Mouse (Mus musculus): Measurements from ENCODE around the gene Rbm8a.

Gene Rbm8a

DNA sequence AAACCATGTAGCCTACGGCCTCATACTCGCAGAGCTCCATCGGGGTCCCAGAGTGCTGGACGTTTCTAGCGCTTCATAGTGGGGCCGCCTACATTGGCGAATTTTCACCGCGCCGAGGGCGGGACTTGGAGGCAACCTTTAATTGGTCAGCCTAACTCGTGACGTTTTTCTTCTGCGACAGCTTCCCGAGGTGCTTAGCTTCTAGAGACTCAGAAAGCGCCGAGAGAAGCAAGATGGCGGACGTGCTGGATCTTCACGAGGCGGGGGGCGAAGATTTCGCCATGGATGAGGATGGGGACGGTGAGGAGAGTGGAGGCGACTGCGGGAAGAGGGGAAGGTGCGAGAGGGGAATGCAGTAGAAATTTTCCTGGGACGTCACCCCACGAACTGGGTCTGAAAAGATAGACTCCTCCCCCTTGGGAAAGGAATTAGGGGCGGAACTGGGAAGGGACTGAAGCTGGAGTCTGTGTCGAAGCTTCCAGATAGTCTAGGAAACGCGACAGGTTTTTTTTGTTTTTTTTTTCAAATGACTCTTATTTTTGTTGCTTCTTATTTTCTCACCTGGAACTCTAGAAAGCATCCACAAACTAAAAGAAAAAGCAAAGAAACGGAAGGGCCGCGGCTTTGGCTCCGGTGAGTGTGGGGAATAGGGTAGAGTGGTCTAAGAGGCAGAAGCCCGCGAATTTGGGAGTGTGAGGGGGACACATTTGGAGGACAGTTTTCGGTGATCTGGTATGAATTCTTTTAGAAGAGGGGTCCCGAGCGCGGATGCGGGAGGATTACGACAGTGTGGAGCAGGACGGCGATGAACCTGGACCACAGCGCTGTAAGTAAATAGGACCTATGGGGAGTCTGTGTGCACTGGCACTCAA is at the start of gene Rbm8a:
TSS of gene Rbm8a (plus strand) at position 205 of the 872 bp plus-strand sequence.
- DNase-seq (ENCODE audit: inconsistent age in 2 of 2, low spot score in 1 of 2) = peak; percentile 96 to 99

DNA sequence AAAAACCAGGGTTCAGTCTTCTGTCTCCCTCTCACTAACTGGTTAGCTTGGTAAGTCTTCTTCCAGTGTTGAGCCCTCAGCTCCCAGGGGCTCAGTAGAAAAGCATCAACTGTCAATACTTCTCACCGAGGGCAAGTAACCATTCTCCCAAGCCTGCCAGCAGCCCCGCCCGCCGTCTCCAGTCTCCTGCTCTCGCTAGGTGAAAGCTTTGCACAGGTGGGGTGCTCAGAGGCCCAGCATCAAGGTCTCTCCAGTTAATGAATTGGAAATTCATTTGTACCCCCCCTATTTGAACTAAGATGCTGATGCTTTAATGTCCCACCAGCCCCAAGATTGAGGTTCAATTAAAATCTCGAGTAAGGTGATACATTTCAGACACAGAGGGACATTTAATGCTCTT is 48.6 kb upstream of the Rbm8a start:
- peak in 1 of 2 experiments; percentile 35 for DNase-seq (ENCODE audit: inconsistent age in 2 of 2, low spot score in 1 of 2)

DNA sequence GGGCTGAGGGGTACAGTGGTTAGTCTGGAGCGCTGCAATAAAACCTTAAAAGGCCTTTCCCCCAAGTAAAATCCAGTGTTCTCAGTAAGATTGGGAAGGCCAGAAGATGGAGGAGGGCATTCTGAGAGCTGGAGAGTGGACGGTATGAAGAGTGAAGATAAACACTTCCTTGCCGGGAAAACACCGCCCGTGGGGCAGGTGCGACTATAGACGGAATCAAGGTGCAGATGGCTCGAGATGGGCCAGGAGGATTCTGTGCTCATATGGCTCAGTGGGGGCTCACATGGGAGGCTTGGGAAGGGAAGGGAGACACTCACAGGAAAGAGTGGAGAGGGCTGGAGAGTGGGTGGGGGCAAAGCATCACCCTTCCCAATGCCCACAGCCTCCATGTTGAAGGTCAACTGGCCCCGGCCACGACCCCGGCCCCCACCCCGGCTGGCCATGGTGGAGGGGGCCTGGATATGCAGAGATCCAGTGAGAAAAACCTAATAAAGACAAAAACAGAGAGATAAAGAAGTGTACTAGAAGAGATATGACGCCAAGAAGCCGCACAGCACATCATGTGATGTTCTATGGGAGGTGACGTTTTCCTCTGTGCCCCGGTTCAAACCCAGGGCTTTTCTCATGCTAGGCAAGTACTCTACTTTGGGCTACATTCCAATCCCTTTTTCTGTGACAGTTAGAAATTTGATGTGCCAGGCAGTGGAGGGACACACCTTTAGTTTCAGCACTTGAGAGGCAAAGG is 47.8 kb upstream of the Rbm8a start:
- DNase-seq (ENCODE audit: inconsistent age in 2 of 2, low spot score in 1 of 2) = no peak

DNA sequence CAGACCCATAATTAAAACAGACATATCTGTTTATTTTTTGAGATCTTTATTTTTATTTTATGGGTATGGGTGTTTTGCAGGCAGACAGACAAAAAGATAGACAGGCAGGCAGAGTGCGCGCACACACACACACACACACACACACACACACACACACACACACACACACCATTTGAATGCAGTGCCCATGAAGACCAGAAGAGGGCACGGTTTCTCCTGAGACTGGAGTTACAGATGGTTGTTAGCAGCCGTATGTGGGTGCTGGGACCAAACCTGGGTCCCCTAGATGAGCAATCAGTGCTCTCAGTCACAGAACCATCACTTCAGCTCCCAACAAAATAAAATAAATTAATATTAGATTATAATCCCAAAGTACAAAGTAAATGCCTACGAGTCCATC is 46.3 kb upstream of the Rbm8a start:
- no peak for DNase-seq (ENCODE audit: inconsistent age in 2 of 2, low spot score in 1 of 2)

DNA sequence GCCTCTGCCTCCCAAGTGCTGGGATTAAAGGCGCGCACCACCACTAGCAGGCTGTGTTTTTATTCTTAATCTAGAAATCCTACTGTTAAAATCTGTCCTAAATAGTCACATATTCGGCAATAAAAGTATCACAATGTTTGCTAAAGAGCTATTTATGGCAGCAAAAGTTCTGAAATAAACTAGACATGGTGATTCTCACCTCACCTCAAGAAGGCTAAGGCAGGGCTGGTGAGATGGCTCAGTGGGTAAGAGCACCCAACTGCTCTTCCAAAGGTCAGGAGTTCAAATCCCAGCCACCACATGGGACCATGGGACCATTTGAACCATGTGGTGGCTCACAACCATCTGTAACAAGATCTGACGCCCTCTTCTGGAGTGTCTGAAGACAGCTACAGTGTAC is 39.1 kb upstream of the Rbm8a start:
- DNase-seq (ENCODE audit: inconsistent age in 2 of 2, low spot score in 1 of 2) = no peak

DNA sequence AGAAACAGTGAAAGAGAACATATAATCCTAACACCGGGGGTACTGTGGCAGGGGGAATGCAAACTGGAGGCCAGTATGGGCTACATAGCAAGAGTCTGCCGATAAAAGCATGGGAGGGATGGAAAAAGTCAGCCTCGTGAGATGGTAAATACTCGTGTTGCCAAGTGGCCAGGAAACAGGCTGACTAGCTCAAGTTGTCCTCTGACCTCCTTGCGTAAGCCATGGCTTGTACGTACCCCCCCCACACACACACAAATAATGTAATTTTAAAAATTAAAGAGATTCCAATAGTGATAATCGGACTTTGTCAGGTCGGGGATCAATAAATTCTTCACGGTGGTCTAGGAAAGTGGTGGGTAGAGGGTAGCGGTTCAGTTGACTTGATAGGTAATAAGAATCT is 36.4 kb upstream of the Rbm8a start:
- DNase-seq (ENCODE audit: inconsistent age in 2 of 2, low spot score in 1 of 2) = peak in 1 of 2 experiments; percentile 76

DNA sequence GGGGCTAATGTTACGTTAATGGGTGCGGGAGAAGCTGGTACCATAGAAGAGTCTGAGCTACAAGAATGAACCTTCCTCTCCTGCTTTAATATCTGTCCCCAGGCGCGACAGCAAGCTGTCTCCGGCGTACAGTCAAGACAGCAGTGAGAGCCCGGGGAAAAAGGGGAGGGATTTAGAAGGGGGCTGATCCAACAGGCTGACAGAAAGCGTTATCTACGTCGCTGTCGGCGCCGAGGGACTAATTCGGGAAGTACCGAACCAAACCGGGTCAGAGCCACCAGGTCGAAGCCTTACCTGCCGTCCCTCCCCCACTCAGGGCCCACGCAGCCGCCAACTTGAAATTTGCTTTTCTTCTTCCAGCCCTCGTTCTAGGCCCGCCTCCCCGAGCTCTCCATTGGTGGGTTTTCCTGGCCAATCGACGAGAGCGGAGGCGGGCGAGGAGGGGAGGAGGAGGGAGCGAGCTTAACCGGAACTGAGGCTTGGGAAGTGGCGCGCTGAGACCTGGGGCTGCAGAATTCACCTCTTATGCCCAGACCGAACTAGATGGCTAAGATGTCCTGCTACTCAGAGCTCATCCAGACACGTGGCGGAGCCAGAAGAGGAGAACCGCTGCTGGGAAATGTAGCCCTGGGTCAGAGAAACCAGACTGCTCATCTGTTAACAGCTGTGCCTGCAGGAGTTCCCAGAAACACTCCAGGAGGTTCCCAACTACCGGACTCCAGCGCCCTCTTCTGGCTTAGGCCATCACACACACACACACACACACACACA is 35.8 kb upstream of the Rbm8a start, which contains the start of gene Polr3gl:
TSS of gene Polr3gl (minus strand) at position 392 of the 771 bp plus-strand sequence.
- DNase-seq (ENCODE audit: inconsistent age in 2 of 2, low spot score in 1 of 2) = peak; percentile 94 to 98

DNA sequence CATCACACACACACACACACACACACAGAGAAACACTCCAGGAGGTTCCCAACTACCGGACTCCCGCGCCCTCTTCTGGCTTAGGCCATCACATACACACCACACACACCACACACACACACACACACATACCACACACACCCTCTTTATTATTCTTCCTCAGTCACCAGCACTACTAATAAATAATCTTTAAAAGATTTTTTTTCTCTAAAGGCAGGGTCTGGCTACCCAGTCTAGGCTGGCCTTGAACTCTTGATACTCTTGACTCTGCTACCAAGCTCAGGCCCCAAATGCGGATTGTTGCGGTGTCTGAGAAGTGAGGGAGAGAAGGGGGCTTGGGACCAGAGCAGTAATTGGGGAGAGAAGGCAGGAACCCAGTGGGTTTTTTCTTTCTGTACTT is 34.9 kb upstream of the Rbm8a start:
- peak in 1 of 2 experiments; percentile 39 for DNase-seq (ENCODE audit: inconsistent age in 2 of 2, low spot score in 1 of 2)

DNA sequence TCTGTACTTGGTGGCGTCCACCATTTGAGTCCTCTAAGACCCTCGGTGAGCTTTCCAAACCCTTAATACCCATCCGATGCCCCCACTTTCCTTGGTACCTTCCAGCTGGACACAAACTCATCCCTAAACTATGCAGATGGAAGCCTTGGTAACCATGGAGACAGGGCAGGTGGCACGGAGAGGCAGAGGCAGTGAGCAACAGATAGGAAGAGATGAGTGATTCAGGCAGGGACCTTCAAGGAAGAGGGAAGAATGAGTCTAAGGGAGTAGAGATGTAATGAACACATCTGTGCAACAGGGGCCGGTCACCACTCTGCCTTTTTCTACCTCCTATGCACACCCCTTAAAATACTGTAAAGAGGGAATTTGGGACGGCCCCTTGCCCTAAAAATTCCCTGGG is 34.1 kb upstream of the Rbm8a start:
- no peak for DNase-seq (ENCODE audit: inconsistent age in 2 of 2, low spot score in 1 of 2)

GRCm38 (mm10) chr3:96596228-96596707 is 33.5 kb upstream of the Rbm8a start, which contains the start of gene Ankrd34a:
Gene Ankrd34a (plus strand): TSS chr3:96596636.
- DNase-seq (ENCODE audit: inconsistent age in 2 of 2, low spot score in 1 of 2) = peak; percentile 68 to 85

- no peak for DNase-seq (ENCODE audit: inconsistent age in 2 of 2, low spot score in 1 of 2)
These were observed 32.9 kb upstream of the Rbm8a start for GRCm38 (mm10) chr3:96596855-96597254.

- DNase-seq (ENCODE audit: inconsistent age in 2 of 2, low spot score in 1 of 2) = peak; percentile 52 to 80
These were observed 32.3 kb upstream of the Rbm8a start for GRCm38 (mm10) chr3:96597435-96597891.

GRCm38 (mm10) chr3:96598156-96599068 is 31.3 kb upstream of the Rbm8a start:
- DNase-seq (ENCODE audit: inconsistent age in 2 of 2, low spot score in 1 of 2) = peak; percentile 87 to 94

DNA sequence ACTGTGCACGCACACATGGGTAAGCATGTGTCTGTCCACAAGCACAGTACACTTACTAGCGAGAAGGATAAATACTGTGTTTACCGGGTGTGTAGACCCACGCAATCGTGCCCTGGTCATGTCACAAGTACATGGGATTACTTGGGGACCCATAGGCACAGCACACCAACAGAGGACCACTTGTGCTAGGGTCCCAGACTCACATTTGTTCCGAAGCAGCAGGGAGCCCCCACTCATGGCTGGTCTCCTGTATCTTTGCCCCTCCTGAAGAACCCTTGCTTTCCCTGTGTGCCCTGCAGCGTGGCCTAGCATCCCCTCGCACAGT is 30.7 kb upstream of the Rbm8a start:
- no peak for DNase-seq (ENCODE audit: inconsistent age in 2 of 2, low spot score in 1 of 2)

DNA sequence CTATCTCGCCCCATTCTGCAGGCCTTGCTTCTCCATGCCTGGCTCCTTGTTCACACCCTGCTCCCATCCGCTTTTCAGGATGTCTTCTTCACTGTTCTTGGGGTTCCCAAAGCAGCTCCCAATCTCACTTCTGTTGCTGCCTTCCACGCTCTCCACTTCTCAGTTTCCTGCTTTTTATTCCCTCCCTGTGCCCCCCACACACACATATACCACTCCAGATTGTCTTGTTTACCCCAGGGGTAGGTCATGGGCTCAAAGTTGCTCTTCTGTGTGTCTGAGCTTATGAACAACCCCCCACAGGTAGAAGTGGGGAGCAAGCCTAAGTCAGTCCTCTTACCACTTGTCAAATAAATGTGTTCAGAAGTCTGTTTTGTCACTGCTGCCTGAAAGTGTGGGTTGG is 30.3 kb upstream of the Rbm8a start:
- no peak for DNase-seq (ENCODE audit: inconsistent age in 2 of 2, low spot score in 1 of 2)

DNA sequence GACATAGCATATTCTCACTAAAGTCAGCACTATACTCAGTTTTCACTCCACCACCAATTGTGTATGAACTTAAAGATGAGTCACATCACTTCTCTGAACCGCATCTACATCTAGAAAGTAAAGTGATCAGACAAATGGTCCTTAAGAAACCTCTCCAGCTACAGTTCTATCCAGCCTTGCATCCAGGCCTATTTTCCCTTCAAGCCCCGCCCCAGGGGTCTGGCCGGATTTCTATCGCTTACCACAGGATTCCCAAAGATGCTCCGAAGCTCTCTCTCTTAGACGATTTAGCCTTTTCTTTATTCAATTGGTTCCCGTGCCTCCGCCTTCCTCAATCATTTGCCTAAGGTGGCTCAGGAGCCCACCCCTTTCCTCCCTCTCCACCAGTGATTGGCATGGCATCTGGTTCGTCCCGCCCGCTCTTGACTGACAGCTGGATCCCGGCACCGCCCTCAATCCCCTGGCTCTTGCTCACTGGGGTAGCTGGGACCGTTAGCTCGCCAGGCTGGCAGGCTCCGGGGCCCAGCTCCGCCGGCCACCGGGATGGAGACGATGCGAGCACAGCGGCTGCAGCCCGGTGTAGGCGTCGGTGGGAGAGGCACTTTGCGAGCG is 29.0 kb upstream of the Rbm8a start, which contains the start of gene Lix1l:
TSS of gene Lix1l (plus strand) at position 511 of the 612 bp plus-strand sequence.
- peak; percentile 96 to 98 for DNase-seq (ENCODE audit: inconsistent age in 2 of 2, low spot score in 1 of 2)

DNA sequence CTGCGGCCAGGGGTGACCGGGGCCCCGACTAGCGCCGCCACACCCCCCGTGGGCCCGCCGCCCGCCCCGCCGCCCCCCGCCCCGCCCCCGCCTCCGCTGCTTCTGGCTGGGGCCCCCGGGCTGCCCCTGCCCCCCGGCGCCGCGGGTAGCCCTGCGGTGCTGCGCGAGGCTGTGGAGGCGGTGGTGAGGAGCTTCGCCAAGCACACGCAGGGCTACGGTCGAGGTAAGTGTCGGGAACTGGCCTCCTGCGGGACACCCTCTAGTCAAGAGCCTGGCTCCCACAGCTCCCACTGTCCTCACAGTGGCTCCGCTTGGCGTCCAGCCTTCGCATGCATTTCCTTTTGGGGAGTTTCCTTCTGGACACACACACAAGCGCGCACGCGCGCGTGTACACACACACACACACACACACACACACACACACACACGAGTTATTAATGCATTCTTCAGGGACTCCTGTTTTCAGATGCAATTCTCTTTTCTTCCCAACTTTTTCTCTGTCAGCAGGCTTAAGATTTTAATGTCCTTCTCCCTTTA is 28.4 kb upstream of the Rbm8a start:
- DNase-seq (ENCODE audit: inconsistent age in 2 of 2, low spot score in 1 of 2) = peak; percentile 81 to 93

- peak; percentile 56 to 87 for DNase-seq (ENCODE audit: inconsistent age in 2 of 2, low spot score in 1 of 2)
These were observed 27.6 kb upstream of the Rbm8a start for GRCm38 (mm10) chr3:96601941-96602703.

Data from adrenal gland, adult (tissue).